Mouse (Mus musculus): ENCODE results near the gene Kazald1. TPM values are rescaled to one million over a fixed set of nuclear protein-coding genes. Genes with fewer than 3 reads are reported as not detected.

Gene Kazald1
- polyA plus RNA-seq, 1 experiment from 2014 or later, result 29.4 TPM

DNA sequence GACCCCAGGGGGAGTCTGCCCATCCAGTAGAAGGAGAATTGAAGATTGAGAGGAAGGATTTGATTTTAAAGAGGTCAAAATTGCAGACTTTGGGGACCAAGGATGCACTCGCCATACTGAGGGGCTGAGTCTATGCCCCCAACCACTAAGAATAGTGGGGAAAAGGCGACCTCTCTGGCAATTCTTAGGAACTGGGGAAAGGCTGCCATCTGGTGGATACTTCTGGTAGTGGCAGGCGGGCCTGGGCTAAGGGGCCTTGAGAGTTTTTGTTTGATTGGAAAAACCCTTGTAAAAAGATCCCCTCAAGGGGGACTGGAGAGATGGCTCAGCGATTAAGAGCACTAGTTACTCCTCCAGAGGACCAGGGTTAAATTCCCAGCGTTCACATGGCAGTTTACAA lies 6.2 kb downstream of the Kazald1 start:
- Histone ChIP-seq H3K9ac (peak overlapping the region; percentile 62; the same call in 1 of the 2 replicates), H3K27ac (no peak overlapping the region), H3K9me3 (no peaks in the 10 kb centered on the region), H3K4me1 (peaks cover 50% of the 10 kb centered on the region), H3K27me3 (peaks cover 88% of the 10 kb centered on the region), H3K36me3 (no peaks in the 10 kb centered on the region), H3K4me2 (peak overlapping the region; percentile 94), H3K4me3 (peak overlapping the region; percentile 38)
- WGBS, result 6% methylated on average over 5 of the region's 5 CpGs
- ATAC-seq (ENCODE audit: insufficient number of reproducible peaks, insufficient read depth, low FRiP score, low TSS enrichment, low read depth), result no peak

DNA sequence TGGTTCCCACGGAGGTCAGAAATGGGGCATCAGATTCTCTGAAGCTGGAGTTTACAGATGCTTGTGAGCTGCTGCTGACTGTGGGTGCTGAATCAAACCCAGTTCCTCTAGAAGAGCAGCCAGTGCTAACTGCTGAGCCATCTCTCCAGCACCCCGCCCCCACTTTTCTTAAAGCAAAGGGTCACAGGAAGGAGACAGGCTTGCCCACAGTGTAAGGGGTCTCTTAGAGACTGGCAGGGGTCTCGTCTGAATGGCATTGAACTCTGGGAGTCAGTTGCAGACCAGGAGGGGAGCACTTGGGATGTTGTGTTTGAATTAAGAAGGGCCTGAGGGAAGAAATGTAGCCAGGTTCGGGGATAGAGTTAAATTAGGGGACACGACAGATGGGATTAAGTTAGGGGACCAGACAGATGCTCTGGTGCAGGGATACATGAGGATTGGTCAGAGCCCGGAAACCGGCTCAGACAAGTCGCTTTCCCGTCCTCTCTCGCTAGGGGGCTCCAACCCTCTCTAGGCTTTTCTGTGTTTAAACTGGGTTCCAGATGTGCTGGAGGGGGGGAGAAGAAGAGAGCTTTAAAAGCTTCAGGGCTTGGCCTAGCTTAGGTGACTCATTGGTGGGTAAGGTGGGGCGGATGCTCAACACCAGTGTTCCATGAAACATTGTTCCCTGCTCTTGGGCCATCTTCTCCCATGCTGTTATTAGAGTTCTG lies 7.0 kb downstream of the Kazald1 start:
- peaks cover 88% of the 10 kb centered on the region for H3K27me3 ChIP-seq
- no peak overlapping the region for H3K27ac ChIP-seq
- H3K9ac ChIP-seq, result no peak overlapping the region
- H3K4me3 ChIP-seq, result no peak overlapping the region
- H3K9me3 ChIP-seq, result no peaks in the 10 kb centered on the region
- peaks cover 43% of the 10 kb centered on the region for H3K4me1 ChIP-seq
- no peak for ATAC-seq (ENCODE audit: insufficient number of reproducible peaks, insufficient read depth, low FRiP score, low TSS enrichment, low read depth)
- 11% methylated on average over 11 of the region's 11 CpGs for WGBS
- no peak overlapping the region for H3K4me2 ChIP-seq
- H3K36me3 ChIP-seq, result no peaks in the 10 kb centered on the region

- H3K27ac ChIP-seq, result no peak overlapping the region
- no peaks in the 10 kb centered on the region for H3K9me3 ChIP-seq
- no peaks in the 10 kb centered on the region for H3K36me3 ChIP-seq
- peaks cover 13% of the 10 kb centered on the region for H3K27me3 ChIP-seq
- no peaks in the 10 kb centered on the region for H3K4me1 ChIP-seq
- no peak overlapping the region for H3K9ac ChIP-seq
- H3K4me2 ChIP-seq, result no peak overlapping the region
- ATAC-seq (ENCODE audit: insufficient number of reproducible peaks, insufficient read depth, low FRiP score, low TSS enrichment, low read depth), result no peak
- 26% methylated on average over 11 of the region's 11 CpGs for WGBS
- H3K4me3 ChIP-seq, result no peak overlapping the region
Observed at GRCm38 (mm10) chr19:45097868-45098267, 22.8 kb downstream of the Kazald1 start.

GRCm38 (mm10) chr19:45100486-45101270 lies 25.6 kb downstream of the Kazald1 start:
- no peak overlapping the region for H3K27ac ChIP-seq
- peaks cover 40% of the 10 kb centered on the region for H3K27me3 ChIP-seq
- no peak overlapping the region for H3K4me3 ChIP-seq
- ATAC-seq (ENCODE audit: insufficient number of reproducible peaks, insufficient read depth, low FRiP score, low TSS enrichment, low read depth), result no peak
- no peak overlapping the region for H3K9ac ChIP-seq
- no peaks in the 10 kb centered on the region for H3K9me3 ChIP-seq
- no peaks in the 10 kb centered on the region for H3K36me3 ChIP-seq
- 0 out of 2 replicates have a peak, but pooled peaks cover 3% of the 10 kb centered on the region for H3K4me1 ChIP-seq
- H3K4me2 ChIP-seq, result no peak overlapping the region
- 74% methylated on average over 8 of the region's 8 CpGs for WGBS

DNA sequence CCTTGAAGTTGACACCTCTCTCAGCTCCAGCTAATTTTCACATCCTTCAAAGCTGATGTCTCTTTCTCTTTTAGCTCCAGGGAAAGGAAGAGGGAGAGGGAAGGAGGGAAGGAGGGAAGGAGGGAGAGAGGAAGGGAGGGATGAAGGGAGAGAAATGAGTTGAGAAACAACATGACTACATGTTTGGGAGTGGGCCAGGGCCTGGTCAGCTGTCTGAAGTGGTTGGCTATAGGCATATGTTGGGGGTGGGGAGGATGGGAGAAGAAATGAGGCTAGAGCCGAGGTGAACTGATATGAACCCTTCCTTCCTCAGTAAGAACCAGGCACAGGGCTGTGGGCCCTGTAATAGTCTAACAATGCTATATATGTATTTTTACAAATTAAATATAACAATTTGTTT lies 30.6 kb downstream of the Kazald1 start:
- Histone ChIP-seq H3K4me3 (no peak overlapping the region), H3K9me3 (no peaks in the 10 kb centered on the region), H3K27me3 (peaks cover 43% of the 10 kb centered on the region), H3K9ac (no peak overlapping the region), H3K4me2 (no peak overlapping the region), H3K4me1 (0 out of 2 replicates have a peak, but pooled peaks cover 3% of the 10 kb centered on the region), H3K27ac (no peak overlapping the region), H3K36me3 (no peaks in the 10 kb centered on the region)
- 31% methylated on average over 1 of the region's 1 CpGs for WGBS
- ATAC-seq (ENCODE audit: insufficient number of reproducible peaks, insufficient read depth, low FRiP score, low TSS enrichment, low read depth), result no peak

DNA sequence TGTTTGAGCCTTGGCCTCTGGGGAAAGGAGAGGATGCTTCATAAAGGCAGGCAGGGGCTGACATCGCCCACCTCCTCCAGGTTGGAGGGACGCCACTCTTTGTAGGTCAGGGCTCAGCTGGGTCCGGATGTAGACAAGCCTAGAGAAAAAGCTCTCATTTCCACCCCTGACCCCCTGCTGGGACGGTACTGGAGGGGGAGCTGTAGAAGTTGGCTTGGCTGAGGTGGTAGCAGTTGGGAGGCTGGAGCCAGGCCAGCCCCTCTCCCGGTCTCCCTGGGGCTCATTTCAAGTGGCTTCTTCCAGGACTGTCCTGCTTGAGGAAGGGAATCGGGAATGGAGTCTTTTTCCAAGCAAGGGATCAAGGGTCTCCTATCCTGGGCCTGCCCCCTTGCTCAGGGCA lies 31.6 kb downstream of the Kazald1 start:
- peaks cover 43% of the 10 kb centered on the region for H3K27me3 ChIP-seq
- H3K9ac ChIP-seq, result no peak overlapping the region
- H3K36me3 ChIP-seq, result no peaks in the 10 kb centered on the region
- H3K9me3 ChIP-seq, result no peaks in the 10 kb centered on the region
- H3K4me3 ChIP-seq, result no peak overlapping the region
- WGBS, result 45% methylated on average over 6 of the region's 6 CpGs
- H3K4me1 ChIP-seq, result 0 out of 2 replicates have a peak, but pooled peaks cover 3% of the 10 kb centered on the region
- no peak overlapping the region for H3K27ac ChIP-seq
- H3K4me2 ChIP-seq, result no peak overlapping the region
- no peak for ATAC-seq (ENCODE audit: insufficient number of reproducible peaks, insufficient read depth, low FRiP score, low TSS enrichment, low read depth)

DNA sequence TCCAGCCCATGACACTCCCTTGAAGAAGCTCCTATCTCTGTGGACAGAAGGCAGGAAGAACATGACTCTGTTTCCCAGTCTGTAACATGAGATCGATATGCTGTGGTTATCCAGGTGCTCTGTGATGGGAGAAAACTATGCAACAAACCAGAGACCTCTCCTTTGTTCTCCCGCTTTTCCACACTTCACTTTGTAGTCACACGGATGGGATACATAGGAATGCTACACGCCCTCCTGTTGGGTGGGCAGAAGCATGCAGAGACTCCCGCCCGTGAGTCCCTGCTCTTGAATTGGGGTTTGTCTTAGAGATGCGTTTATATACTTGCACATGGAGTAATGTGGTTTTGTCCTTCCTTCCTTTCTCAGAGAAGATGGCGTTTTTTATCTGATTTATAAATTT lies 35.6 kb downstream of the Kazald1 start:
- H3K9ac ChIP-seq, result no peak overlapping the region
- no peak for ATAC-seq (ENCODE audit: insufficient number of reproducible peaks, insufficient read depth, low FRiP score, low TSS enrichment, low read depth)
- no peaks in the 10 kb centered on the region for H3K36me3 ChIP-seq
- H3K9me3 ChIP-seq, result no peaks in the 10 kb centered on the region
- H3K4me1 ChIP-seq, result peaks cover 7% of the 10 kb centered on the region
- no peak overlapping the region for H3K27ac ChIP-seq
- peaks cover 14% of the 10 kb centered on the region for H3K27me3 ChIP-seq
- H3K4me3 ChIP-seq, result no peak overlapping the region
- no peak overlapping the region for H3K4me2 ChIP-seq
- WGBS, result 74% methylated on average over 8 of the region's 8 CpGs

DNA sequence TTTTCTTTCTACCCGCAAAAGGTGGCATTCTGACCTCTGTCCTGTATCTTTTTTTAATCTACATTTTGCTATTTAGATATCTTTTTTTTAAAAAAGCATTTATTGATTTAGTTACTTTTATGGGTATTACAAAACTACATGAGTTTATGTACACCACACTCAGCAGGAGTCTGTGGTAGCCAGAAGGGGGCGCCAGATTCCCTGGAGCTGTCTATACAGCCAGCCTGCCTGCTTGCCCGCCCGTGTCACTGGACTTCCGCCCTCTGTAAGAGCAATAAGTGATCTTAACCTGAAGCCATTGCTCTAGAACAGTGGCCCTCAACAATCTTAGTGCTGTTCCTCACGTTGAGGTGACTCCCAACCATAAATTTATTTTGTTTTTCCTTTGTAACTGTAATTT lies 37.4 kb downstream of the Kazald1 start:
- 82% methylated on average over 6 of the region's 6 CpGs for WGBS
- no peak for ATAC-seq (ENCODE audit: insufficient number of reproducible peaks, insufficient read depth, low FRiP score, low TSS enrichment, low read depth)
- Histone ChIP-seq H3K36me3 (no peaks in the 10 kb centered on the region), H3K9me3 (no peaks in the 10 kb centered on the region), H3K4me3 (no peak overlapping the region), H3K27ac (no peak overlapping the region), H3K4me1 (peaks cover 7% of the 10 kb centered on the region), H3K4me2 (no peak overlapping the region), H3K27me3 (peaks cover 19% of the 10 kb centered on the region), H3K9ac (no peak overlapping the region)

DNA sequence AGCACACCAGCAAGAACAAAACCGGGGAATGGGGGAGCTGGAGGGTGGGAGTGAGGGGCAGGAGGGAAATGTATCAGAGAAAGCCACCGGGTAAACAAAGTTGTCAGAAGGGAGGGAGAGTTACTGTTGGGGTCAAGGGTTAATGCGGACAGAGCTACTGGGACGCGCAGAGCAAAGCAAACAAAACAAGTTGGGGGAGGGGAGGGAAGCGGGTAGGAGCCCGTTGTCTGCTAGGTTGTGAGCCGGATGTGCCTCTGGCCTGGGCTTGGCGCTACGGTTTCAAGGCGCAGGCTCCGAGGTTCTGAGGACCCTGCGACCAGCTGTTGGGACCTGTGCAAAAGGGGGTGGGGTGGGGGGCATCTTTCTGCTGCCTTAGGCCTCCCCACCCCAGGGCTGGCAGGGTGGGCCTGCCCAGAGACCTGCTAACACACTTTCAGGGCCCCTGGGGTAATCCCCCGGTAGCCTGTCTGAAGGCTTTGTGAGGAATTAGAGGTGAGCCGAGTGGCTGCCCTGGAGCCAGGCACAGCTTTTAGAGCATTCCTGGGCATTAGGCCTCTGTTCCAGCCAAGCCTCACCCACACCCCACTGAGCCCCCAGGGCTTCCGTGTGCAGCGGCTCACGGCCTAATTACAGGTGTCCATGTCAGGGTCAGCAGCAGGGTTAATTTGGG lies 38.9 kb downstream of the Kazald1 start:
- Histone ChIP-seq H3K27ac (no peak overlapping the region), H3K36me3 (no peaks in the 10 kb centered on the region), H3K9me3 (no peaks in the 10 kb centered on the region), H3K4me3 (no peak overlapping the region), H3K4me1 (peaks cover 7% of the 10 kb centered on the region), H3K4me2 (no peak overlapping the region), H3K27me3 (peaks cover 31% of the 10 kb centered on the region), H3K9ac (no peak overlapping the region)
- WGBS, result 4% methylated on average over 18 of the region's 18 CpGs
- 0 out of 2 replicates have a peak, but pooled peaks have one; percentile 3 for ATAC-seq (ENCODE audit: insufficient number of reproducible peaks, insufficient read depth, low FRiP score, low TSS enrichment, low read depth)

DNA sequence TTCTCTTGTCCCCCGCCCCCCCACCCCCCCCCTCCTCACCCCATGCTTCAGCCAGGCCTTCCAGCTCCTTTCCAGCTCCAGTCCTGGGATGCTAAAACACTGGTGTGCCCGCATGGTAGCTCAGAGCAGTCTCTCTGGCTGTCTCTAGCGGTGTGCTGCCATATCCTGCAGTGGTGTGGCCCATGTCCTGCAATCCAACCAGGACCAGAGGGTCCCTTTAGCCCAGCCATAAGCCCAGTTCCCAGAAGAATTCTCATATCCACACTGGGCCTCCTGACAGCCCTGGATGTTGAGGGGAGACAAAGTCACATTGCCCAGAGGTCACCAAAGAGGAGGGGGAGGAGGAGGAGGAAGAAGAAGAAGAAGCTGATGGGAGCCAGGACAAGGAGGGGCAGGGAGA lies 39.7 kb downstream of the Kazald1 start:
- H3K36me3 ChIP-seq, result no peaks in the 10 kb centered on the region
- H3K4me3 ChIP-seq, result no peak overlapping the region
- WGBS, result 15% methylated on average over 3 of the region's 3 CpGs
- H3K9ac ChIP-seq, result no peak overlapping the region
- H3K4me1 ChIP-seq, result peaks cover 7% of the 10 kb centered on the region
- no peak overlapping the region for H3K27ac ChIP-seq
- no peak overlapping the region for H3K4me2 ChIP-seq
- ATAC-seq (ENCODE audit: insufficient number of reproducible peaks, insufficient read depth, low FRiP score, low TSS enrichment, low read depth), result no peak
- H3K27me3 ChIP-seq, result peaks cover 35% of the 10 kb centered on the region
- H3K9me3 ChIP-seq, result no peaks in the 10 kb centered on the region

- Histone ChIP-seq H3K4me2 (no peak overlapping the region), H3K27me3 (peaks cover 47% of the 10 kb centered on the region), H3K27ac (no peak overlapping the region), H3K36me3 (no peaks in the 10 kb centered on the region), H3K4me1 (peaks cover 7% of the 10 kb centered on the region), H3K4me3 (no peak overlapping the region), H3K9me3 (no peaks in the 10 kb centered on the region), H3K9ac (no peak overlapping the region)
- no peak for ATAC-seq (ENCODE audit: insufficient number of reproducible peaks, insufficient read depth, low FRiP score, low TSS enrichment, low read depth)
- WGBS, result 57% methylated on average over 1 of the region's 1 CpGs
Observed at GRCm38 (mm10) chr19:45116798-45117197, 41.8 kb downstream of the Kazald1 start.
